9 mouse cellular contexts compared by ENCODE assay signal in the genomic region with DNA sequence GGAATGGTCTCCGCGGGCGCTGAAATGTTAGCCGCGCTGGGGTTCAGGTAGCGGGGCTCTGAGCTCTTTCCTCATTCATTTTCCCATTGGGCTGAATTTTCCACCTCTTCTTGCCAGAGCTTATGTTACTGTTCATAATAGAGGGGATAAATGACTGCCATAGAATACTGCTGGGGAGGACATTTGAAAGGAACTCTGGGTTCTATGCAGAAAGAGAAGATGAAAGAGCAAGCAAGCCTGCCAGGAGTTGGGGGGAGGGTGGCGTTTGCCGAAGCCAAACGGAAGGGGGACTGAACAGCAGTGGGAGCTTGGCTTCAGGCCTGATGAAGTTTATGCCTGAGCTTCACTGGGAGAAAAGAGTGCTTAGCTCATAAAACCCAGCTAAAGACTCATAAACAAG. TPM values are rescaled to one million over a fixed set of nuclear protein-coding genes. Genes with fewer than 3 reads are reported as not detected.
DNase-seq lines count a peak whose midpoint lies in the region; ATAC-seq and TF ChIP-seq lines count a peak whose summit lies in the region.
"Had no signal": no experiment of that assay in that cellular context is flagged by ENCODE, and none has a peak within 500 bp of the region (broad histone marks: within the 10 kb centered on the region; RNA-seq: fewer than 3 reads in every experiment).

No protein-coding gene starts in this region.

- DNase-seq in cerebellum, postnatal 14 days: peak; percentile 55 to 58
- no peak for DNase-seq in cerebellum, postnatal 36 days
- DNase-seq in midbrain, embryonic 10.5 days (ENCODE audit: low spot score): no peak
- DNase-seq in midbrain, embryonic 11.5 days (ENCODE audit: low spot score, missing footprints): no peak
- peak; percentile 75 for DNase-seq in limb, embryonic 14.5 days (ENCODE audit: low spot score)
- no peak for DNase-seq in stomach, postnatal 0 days (ENCODE audit: low spot score)
- DNase-seq in spleen, postnatal 10 days (ENCODE audit: low spot score in 2 of 2): no peak
- no peak for DNase-seq in heart, adult 11 months

- H3K4me3 ChIP-seq in midbrain, embryonic 10.5 days: no peak overlapping the region
- no peak overlapping the region for H3K4me3 ChIP-seq in midbrain, embryonic 11.5 days (ENCODE audit: low read depth, low read length)
- H3K4me3 ChIP-seq in limb, embryonic 14.5 days (replicated peaks; ENCODE audit: low read length): 0 out of 2 replicates have a peak overlapping the region, but pooled peaks have one; percentile 2
- H3K4me3 ChIP-seq in stomach, postnatal 0 days (ENCODE audit: low read depth, low read length): no peak overlapping the region
- H3K4me3 ChIP-seq: heart, embryonic 15.5 days had no signal

- H3K9ac ChIP-seq in midbrain, embryonic 11.5 days (ENCODE audit: low read length): no peak overlapping the region
- H3K9ac ChIP-seq in limb, embryonic 14.5 days (ENCODE audit: low read depth, low read length, severe bottlenecking): no peak overlapping the region
- no peak overlapping the region for H3K9ac ChIP-seq in stomach, postnatal 0 days (ENCODE audit: low read length)
- H3K9ac ChIP-seq: heart, embryonic 15.5 days had no signal

- peak overlapping the region; percentile 1; the same call in 1 of the 2 replicates for H3K27ac ChIP-seq in midbrain, embryonic 10.5 days (replicated peaks)
- no peak overlapping the region for H3K27ac ChIP-seq in midbrain, embryonic 11.5 days (ENCODE audit: low read depth, low read length)
- peak overlapping the region; percentile 55 for H3K27ac ChIP-seq in limb, embryonic 14.5 days (replicated peaks; ENCODE audit: low read depth, low read length)
- peak overlapping the region; percentile 30; the same call in 1 of the 2 replicates for H3K27ac ChIP-seq in stomach, postnatal 0 days (replicated peaks)
- H3K27ac ChIP-seq: heart, embryonic 15.5 days had no signal

- H3K27me3 ChIP-seq in midbrain, embryonic 10.5 days (ENCODE audit: low read depth, poor library complexity, severe bottlenecking): no peaks in the 10 kb centered on the region
- H3K27me3 ChIP-seq in midbrain, embryonic 11.5 days (ENCODE audit: control insufficient read depth, insufficient read depth, low read length): no peaks in the 10 kb centered on the region
- H3K27me3 ChIP-seq in limb, embryonic 14.5 days (ENCODE audit: control insufficient read depth, insufficient read depth, low read length): no peaks in the 10 kb centered on the region
- H3K27me3 ChIP-seq in stomach, postnatal 0 days (ENCODE audit: control insufficient read depth, insufficient read depth, low read length): no peaks in the 10 kb centered on the region
- H3K27me3 ChIP-seq: heart, embryonic 15.5 days had no signal

- peak; percentile 36; the same call in 1 of the 2 replicates for TF ChIP-seq CTCF in stomach, postnatal 0 days (IDR thresholded peaks at IDR 0.05; ENCODE audit: low read depth)

- H3K9me3 ChIP-seq in midbrain, embryonic 10.5 days (replicated peaks): no peaks in the 10 kb centered on the region
- H3K9me3 ChIP-seq in midbrain, embryonic 11.5 days (ENCODE audit: control insufficient read depth, low read length): no peaks in the 10 kb centered on the region
- H3K9me3 ChIP-seq in limb, embryonic 14.5 days (ENCODE audit: control insufficient read depth, low read length): no peaks in the 10 kb centered on the region
- H3K9me3 ChIP-seq in stomach, postnatal 0 days (ENCODE audit: control insufficient read depth, low read length): no peaks in the 10 kb centered on the region
- H3K9me3 ChIP-seq: heart, embryonic 15.5 days had no signal

- TF ChIP-seq POLR2A in limb, embryonic 14.5 days (IDR thresholded peaks at IDR 0.05; ENCODE audit: borderline replicate concordance, extremely low read depth, insufficient read depth, insufficient read length): no peak

- no peak for TF ChIP-seq EP300 in stomach, postnatal 0 days (optimal IDR thresholded peaks at IDR 0.05)

- WGBS in midbrain, embryonic 10.5 days: 76% methylated on average over 9 of the region's 9 CpGs
- WGBS in midbrain, embryonic 11.5 days: 64% methylated on average over 9 of the region's 9 CpGs
- WGBS in limb, embryonic 14.5 days: 21% methylated on average over 9 of the region's 9 CpGs
- WGBS in stomach, postnatal 0 days: 29% methylated on average over 9 of the region's 9 CpGs

- H3K36me3 ChIP-seq in midbrain, embryonic 10.5 days: no peaks in the 10 kb centered on the region
- no peaks in the 10 kb centered on the region for H3K36me3 ChIP-seq in midbrain, embryonic 11.5 days (ENCODE audit: control insufficient read depth, insufficient read depth, low read length)
- H3K36me3 ChIP-seq in limb, embryonic 14.5 days (ENCODE audit: control insufficient read depth, insufficient read depth, low read length): no peaks in the 10 kb centered on the region
- no peaks in the 10 kb centered on the region for H3K36me3 ChIP-seq in stomach, postnatal 0 days (ENCODE audit: control insufficient read depth, insufficient read depth, low read length)
- H3K36me3 ChIP-seq: heart, embryonic 15.5 days had no signal

- no peak for ATAC-seq in midbrain, embryonic 11.5 days (ENCODE audit: low FRiP score)
- peak; percentile 73 for ATAC-seq in limb, embryonic 14.5 days (ENCODE audit: low FRiP score, low read depth)
- no peak for ATAC-seq in stomach, postnatal 0 days (ENCODE audit: low FRiP score, low TSS enrichment)

- no peak overlapping the region for H3K4me2 ChIP-seq in midbrain, embryonic 11.5 days
- peak overlapping the region; percentile 28; the same call in 1 of the 2 replicates for H3K4me2 ChIP-seq in limb, embryonic 14.5 days (replicated peaks; ENCODE audit: low read depth, low read length, severe bottlenecking)
- no peak overlapping the region for H3K4me2 ChIP-seq in stomach, postnatal 0 days (replicated peaks; ENCODE audit: low read depth)
- H3K4me2 ChIP-seq: heart, embryonic 15.5 days had no signal

- H3K4me1 ChIP-seq in midbrain, embryonic 10.5 days: peaks cover 5% of the 10 kb centered on the region
- no peaks in the 10 kb centered on the region for H3K4me1 ChIP-seq in midbrain, embryonic 11.5 days (ENCODE audit: control insufficient read depth, insufficient read depth, low read length)
- 0 out of 2 replicates have a peak, but pooled peaks cover 3% of the 10 kb centered on the region for H3K4me1 ChIP-seq in limb, embryonic 14.5 days (ENCODE audit: control insufficient read depth, insufficient read depth, low read length)
- H3K4me1 ChIP-seq in stomach, postnatal 0 days (replicated peaks; ENCODE audit: control insufficient read depth, insufficient read depth): no peaks in the 10 kb centered on the region

RNA-seq across cellular contexts. Expression of a gene that starts 34.2 kb away (rescaled TPM):
- polyA plus RNA-seq in midbrain, embryonic 10.5 days (2016; fragmentation: Nextera tagmentation; extraction: Ambion mirVana): 428 and 429 TPM in 2 replicates
- polyA plus RNA-seq in midbrain, embryonic 11.5 days (2014; fragmentation: Nextera tagmentation; extraction: Ambion mirVana): 349 and 357 TPM in 2 replicates
- polyA plus RNA-seq in limb, embryonic 14.5 days (2012; rRNA removed): 457 and 501 TPM in 2 replicates
- polyA plus RNA-seq in limb, embryonic 14.5 days (2014; fragmentation: Nextera tagmentation; extraction: Ambion mirVana): 580 and 595 TPM in 2 replicates
- polyA plus RNA-seq in stomach, postnatal 0 days (2015; fragmentation: Nextera tagmentation; extraction: Ambion mirVana): 288 TPM in 2 replicates

RNA-seq across cellular contexts. Expression of a gene that starts 37.3 kb away (rescaled TPM):
- polyA plus RNA-seq in midbrain, embryonic 10.5 days (2016; fragmentation: Nextera tagmentation; extraction: Ambion mirVana): 12.6 and 16.5 TPM in 2 replicates
- 9.6 and 10.5 TPM in 2 replicates for polyA plus RNA-seq in midbrain, embryonic 11.5 days (2014; fragmentation: Nextera tagmentation; extraction: Ambion mirVana)
- 8.2 and 12.3 TPM in 2 replicates for polyA plus RNA-seq in limb, embryonic 14.5 days (2012; rRNA removed)
- polyA plus RNA-seq in limb, embryonic 14.5 days (2014; fragmentation: Nextera tagmentation; extraction: Ambion mirVana): 11.5 and 12.0 TPM in 2 replicates
- polyA plus RNA-seq in stomach, postnatal 0 days (2015; fragmentation: Nextera tagmentation; extraction: Ambion mirVana): 19.4 and 19.9 TPM in 2 replicates

Comparison
In these comparisons a context has a peak if more than half of its experiments do, and no peak if none do; other contexts are left out.
1. DNase-seq: peak in cerebellum, postnatal 14 days (2 of 2) and limb, embryonic 14.5 days (single experiment); none in cerebellum, postnatal 36 days (0 of 2), midbrain, embryonic 10.5 days (single experiment), midbrain, embryonic 11.5 days (single experiment), stomach, postnatal 0 days (single experiment), spleen, postnatal 10 days (0 of 2) and heart, adult 11 months (single experiment).